Mouse (Mus musculus): ENCODE results near the gene Mboat1. TPM values are rescaled to one million over a fixed set of nuclear protein-coding genes. Genes with fewer than 3 reads are reported as not detected.

Gene Mboat1
- polyA plus RNA-seq, 1 experiment from 2014 or later = 1.5 TPM

GRCm38 (mm10) chr13:30154264-30154663 is 18.0 kb downstream of the Mboat1 start:
- WGBS (ENCODE audit: insufficient replicate concordance) = 39% methylated on average over 4 of the region's 4 CpGs
- Histone ChIP-seq H3K9me3 (ENCODE audit: low read length) (no peaks in the 10 kb centered on the region), H3K36me3 (replicated peaks; ENCODE audit: insufficient read depth, low read length) (no peaks in the 10 kb centered on the region), H3K9ac (replicated peaks) (no peak overlapping the region), H3K4me1 (ENCODE audit: insufficient read depth) (no peaks in the 10 kb centered on the region), H3K27ac (ENCODE audit: low read depth) (no peak overlapping the region), H3K4me2 (ENCODE audit: low read depth, low read length) (no peak overlapping the region), H3K4me3 (ENCODE audit: low read depth, low read length) (no peak overlapping the region), H3K27me3 (ENCODE audit: insufficient read depth, low read length) (no peaks in the 10 kb centered on the region)
- ATAC-seq (no peak), DNase-seq (peak; percentile 28)
- no peak for TF ChIP-seq CTCF (IDR thresholded peaks at IDR 0.05; ENCODE audit: low read depth)
- TF ChIP-seq EP300 (IDR thresholded peaks at IDR 0.05; ENCODE audit: low read depth) = no peak

DNA sequence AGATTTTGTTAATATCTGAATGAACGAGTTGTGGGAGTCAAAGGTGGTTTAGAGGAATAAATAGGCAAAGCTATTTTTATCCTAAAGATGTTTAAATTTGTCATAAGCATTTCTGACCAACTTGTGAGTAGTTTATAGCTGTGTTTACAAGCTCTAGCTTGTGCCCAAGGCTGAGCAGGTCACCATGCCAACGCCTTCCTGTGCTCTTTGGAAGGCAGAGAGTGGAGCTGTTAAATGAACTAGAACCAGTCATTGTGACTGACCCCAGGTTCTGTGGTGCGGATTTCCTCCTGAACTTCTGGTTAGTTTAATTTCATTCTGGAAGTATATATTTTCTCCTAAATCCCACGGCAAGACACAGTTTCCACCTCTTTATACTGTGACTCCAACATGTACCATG is 23.3 kb downstream of the Mboat1 start:
- Histone ChIP-seq H3K4me3 (ENCODE audit: low read depth, low read length) (no peak overlapping the region), H3K9ac (replicated peaks) (no peak overlapping the region), H3K4me2 (ENCODE audit: low read depth, low read length) (no peak overlapping the region), H3K36me3 (replicated peaks; ENCODE audit: insufficient read depth, low read length) (no peaks in the 10 kb centered on the region), H3K27me3 (ENCODE audit: insufficient read depth, low read length) (no peaks in the 10 kb centered on the region), H3K4me1 (ENCODE audit: insufficient read depth) (no peaks in the 10 kb centered on the region), H3K27ac (ENCODE audit: low read depth) (no peak overlapping the region), H3K9me3 (ENCODE audit: low read length) (no peaks in the 10 kb centered on the region)
- no peak for TF ChIP-seq EP300 (IDR thresholded peaks at IDR 0.05; ENCODE audit: low read depth)
- no peak for TF ChIP-seq CTCF (IDR thresholded peaks at IDR 0.05; ENCODE audit: low read depth)
- no peak for DNase-seq
- WGBS (ENCODE audit: insufficient replicate concordance) = 78% methylated on average over 4 of the region's 4 CpGs
- no peak for ATAC-seq

DNA sequence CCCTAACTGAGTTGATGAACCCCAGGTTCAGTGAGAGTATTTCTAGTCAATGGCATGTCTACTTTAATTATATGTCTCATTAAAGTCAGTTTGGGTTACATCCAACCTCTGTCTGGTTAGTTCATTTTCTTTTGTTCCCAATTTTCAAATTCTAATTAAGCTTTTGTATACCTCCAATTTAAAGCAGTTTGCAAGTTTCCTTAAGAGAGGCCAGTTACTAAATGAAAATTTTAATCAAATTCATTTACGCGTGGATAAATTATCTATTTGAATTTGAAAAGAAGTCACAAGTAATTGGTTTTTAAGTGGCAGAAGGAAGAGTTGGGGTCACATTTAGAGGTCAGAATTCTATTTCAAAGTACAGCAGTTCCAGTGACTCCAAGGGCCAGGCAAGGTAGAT is 27.2 kb downstream of the Mboat1 start:
- Histone ChIP-seq H3K4me2 (ENCODE audit: low read depth, low read length) (no peak overlapping the region), H3K4me3 (ENCODE audit: low read depth, low read length) (no peak overlapping the region), H3K4me1 (ENCODE audit: insufficient read depth) (no peaks in the 10 kb centered on the region), H3K36me3 (replicated peaks; ENCODE audit: insufficient read depth, low read length) (no peaks in the 10 kb centered on the region), H3K9ac (replicated peaks) (no peak overlapping the region), H3K27ac (ENCODE audit: low read depth) (no peak overlapping the region), H3K9me3 (ENCODE audit: low read length) (no peaks in the 10 kb centered on the region), H3K27me3 (ENCODE audit: insufficient read depth, low read length) (no peaks in the 10 kb centered on the region)
- TF ChIP-seq CTCF (IDR thresholded peaks at IDR 0.05; ENCODE audit: low read depth) (no peak), EP300 (IDR thresholded peaks at IDR 0.05; ENCODE audit: low read depth) (no peak)
- DNase-seq (no peak), ATAC-seq (no peak)
- 87% methylated on average over 2 of the region's 2 CpGs for WGBS (ENCODE audit: insufficient replicate concordance)

DNA sequence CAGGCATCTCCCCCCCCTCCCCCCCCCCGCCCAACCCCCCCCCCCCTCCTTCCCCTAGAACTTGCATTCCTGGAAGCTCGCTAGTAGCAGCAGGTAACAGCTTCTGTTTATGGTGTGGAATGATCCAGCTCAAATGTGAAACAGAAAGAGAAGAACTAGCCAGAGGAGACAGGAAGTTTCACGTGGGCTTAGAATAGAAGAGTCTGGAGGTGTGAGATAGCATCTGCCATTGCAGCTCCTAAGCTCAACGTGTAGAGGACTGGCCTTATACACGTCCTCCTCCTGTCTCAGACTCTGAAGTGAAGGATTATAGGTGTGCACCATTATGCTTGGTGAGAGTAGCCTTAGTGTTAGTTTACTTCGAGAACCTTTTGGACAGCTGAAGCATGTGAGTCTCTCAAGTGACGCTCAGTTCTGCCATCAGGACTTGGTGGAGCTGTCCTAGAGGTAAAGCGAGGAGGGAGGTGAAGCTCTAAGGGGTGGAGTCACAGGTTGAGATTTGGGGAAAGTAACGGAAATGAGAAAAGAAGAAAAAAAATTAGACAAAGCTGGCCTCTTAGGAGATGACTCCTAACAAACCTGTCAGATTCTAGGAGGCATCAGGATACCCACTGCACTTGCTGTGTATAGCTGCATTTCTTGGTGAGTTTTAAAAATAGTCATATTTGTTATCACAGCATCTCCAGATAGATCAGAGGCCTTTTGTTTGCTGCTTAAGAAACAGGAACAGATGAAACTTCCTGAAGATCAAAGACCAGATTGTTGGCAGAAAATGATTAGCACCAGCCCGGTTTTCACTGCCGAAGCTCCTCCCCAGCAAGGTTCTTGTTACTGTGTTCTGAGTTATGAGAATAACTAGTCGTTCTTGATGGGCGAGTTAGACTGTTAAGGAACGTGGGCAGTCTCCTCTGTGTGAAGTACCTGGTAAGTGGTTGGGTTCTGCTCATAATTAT is 30.1 kb downstream of the Mboat1 start:
- 50% methylated on average over 12 of the region's 14 CpGs for WGBS (ENCODE audit: insufficient replicate concordance)
- H3K4me3 ChIP-seq (ENCODE audit: low read depth, low read length) = no peak overlapping the region
- H3K9ac ChIP-seq (replicated peaks) = no peak overlapping the region
- ATAC-seq (no peak), DNase-seq (no peak)
- H3K4me2 ChIP-seq (ENCODE audit: low read depth, low read length) = no peak overlapping the region
- no peak overlapping the region for H3K27ac ChIP-seq (ENCODE audit: low read depth)
- no peaks in the 10 kb centered on the region for H3K9me3 ChIP-seq (ENCODE audit: low read length)
- no peaks in the 10 kb centered on the region for H3K27me3 ChIP-seq (ENCODE audit: insufficient read depth, low read length)
- TF ChIP-seq CTCF (IDR thresholded peaks at IDR 0.05; ENCODE audit: low read depth) = no peak
- TF ChIP-seq EP300 (IDR thresholded peaks at IDR 0.05; ENCODE audit: low read depth) = no peak
- no peaks in the 10 kb centered on the region for H3K36me3 ChIP-seq (replicated peaks; ENCODE audit: insufficient read depth, low read length)
- no peaks in the 10 kb centered on the region for H3K4me1 ChIP-seq (ENCODE audit: insufficient read depth)

DNA sequence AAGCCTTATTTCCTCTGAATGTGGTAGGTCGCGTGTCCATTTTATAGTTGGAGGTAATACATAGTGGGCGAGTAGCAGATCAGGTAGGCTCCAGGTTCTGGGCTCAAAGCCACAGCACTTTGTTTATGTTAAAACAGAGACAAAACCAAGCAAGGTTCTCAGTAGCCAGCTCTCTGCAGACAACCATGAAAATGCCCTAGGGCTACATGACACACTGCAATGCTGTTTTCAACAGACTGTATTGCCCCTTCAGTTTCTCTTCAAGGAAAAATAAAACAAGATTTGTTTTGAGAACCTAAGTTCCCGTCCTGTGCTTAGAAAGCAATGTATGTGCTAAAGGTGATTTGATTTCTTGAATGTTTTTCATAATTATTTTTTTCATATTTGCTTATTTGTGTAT is 31.2 kb downstream of the Mboat1 start:
- H3K4me1 ChIP-seq (ENCODE audit: insufficient read depth) = no peaks in the 10 kb centered on the region
- TF ChIP-seq CTCF (IDR thresholded peaks at IDR 0.05; ENCODE audit: low read depth) (no peak), EP300 (IDR thresholded peaks at IDR 0.05; ENCODE audit: low read depth) (no peak)
- H3K9ac ChIP-seq (replicated peaks) = no peak overlapping the region
- H3K27ac ChIP-seq (ENCODE audit: low read depth) = no peak overlapping the region
- ATAC-seq (no peak), DNase-seq (no peak)
- H3K36me3 ChIP-seq (replicated peaks; ENCODE audit: insufficient read depth, low read length) = no peaks in the 10 kb centered on the region
- no peaks in the 10 kb centered on the region for H3K9me3 ChIP-seq (ENCODE audit: low read length)
- H3K4me3 ChIP-seq (ENCODE audit: low read depth, low read length) = no peak overlapping the region
- H3K27me3 ChIP-seq (ENCODE audit: insufficient read depth, low read length) = no peaks in the 10 kb centered on the region
- WGBS (ENCODE audit: insufficient replicate concordance) = 83% methylated on average over 4 of the region's 4 CpGs
- H3K4me2 ChIP-seq (ENCODE audit: low read depth, low read length) = no peak overlapping the region

DNA sequence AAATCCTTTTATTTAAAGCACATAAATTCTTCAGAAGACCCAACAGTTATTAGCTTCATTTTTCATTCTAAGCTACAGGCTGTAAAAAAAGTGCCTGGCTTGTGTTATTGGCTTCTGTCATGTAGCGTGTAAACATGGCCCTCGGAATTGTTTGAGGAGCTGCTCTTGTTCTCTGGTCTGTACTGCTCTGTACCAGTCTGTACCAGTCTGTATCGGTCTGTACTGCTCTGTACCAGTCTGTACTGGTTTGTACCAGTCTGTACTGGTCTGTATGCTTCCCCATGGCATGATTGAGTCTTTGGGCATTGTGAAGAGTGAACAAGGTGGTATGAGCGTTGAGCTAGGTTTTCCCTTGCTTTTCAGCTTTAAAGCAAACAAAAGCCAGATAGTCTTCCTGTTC is 32.5 kb downstream of the Mboat1 start:
- no peak for ATAC-seq
- H3K4me1 ChIP-seq (ENCODE audit: insufficient read depth) = no peaks in the 10 kb centered on the region
- no peak for TF ChIP-seq CTCF (IDR thresholded peaks at IDR 0.05; ENCODE audit: low read depth)
- TF ChIP-seq EP300 (IDR thresholded peaks at IDR 0.05; ENCODE audit: low read depth) = no peak

More for the DNA sequence above, 32.5 kb downstream of the Mboat1 start:
- no peaks in the 10 kb centered on the region for H3K36me3 ChIP-seq (replicated peaks; ENCODE audit: insufficient read depth, low read length)
- no peak overlapping the region for H3K4me2 ChIP-seq (ENCODE audit: low read depth, low read length)
- no peak overlapping the region for H3K27ac ChIP-seq (ENCODE audit: low read depth)
- DNase-seq = no peak
- 76% methylated on average over 4 of the region's 4 CpGs for WGBS (ENCODE audit: insufficient replicate concordance)
- H3K4me3 ChIP-seq (ENCODE audit: low read depth, low read length) = no peak overlapping the region
- H3K9ac ChIP-seq (replicated peaks) = no peak overlapping the region
- H3K27me3 ChIP-seq (ENCODE audit: insufficient read depth, low read length) = no peaks in the 10 kb centered on the region
- no peaks in the 10 kb centered on the region for H3K9me3 ChIP-seq (ENCODE audit: low read length)
